Mouse (Mus musculus): Measurements from ENCODE around the gene Scgb1c1.
A peak's percentile ranks its signal among the peaks of the same experiment; 100 is the strongest.

The Scgb1c1 gene

DNA sequence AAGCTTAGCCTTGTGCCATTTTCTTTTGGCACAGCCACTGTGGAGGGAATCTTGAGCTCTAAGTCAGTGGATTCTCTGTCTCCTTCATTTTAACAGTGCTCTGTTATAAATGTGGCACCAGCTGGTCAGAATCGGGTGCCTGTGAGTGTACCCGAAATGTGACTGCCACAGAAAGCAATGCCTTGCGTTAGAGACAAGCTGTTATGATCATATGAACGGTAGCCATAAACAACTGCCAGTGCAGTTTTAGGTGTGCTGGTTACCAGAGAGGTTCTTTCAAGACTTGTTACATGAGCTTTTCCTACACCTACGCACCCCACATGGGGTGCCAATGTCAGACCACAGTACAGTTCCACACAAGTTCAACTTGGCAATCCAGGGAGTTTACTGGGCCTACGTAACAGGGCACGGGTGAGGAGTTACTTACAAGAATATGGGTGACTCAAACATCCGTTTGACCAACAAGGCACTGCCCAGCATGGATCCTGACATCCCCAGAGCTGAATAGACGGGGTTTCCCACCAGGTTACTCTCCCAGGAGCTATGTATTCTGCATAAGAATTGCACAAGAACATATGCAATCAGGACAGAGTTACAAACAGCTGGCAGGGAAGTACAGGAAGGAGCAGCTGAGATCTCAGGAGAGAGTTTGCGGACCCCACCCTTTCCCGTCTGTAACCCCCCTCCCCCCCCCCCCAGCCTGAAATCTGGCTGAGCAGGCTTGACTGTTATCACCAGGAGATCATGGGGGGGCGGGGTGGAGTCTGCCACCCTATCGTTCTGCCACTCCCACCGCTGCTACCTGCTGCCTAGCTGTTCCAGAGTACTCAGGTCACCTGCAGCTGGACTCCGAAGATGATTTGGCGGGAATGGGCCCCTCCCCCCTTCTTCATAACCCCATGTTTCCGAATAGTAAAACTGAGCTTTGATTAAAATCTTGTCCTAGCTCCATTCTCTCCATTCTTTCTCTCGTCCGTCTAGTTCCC lies 4.3 kb upstream of the Scgb1c1 start:
- DNase-seq (ENCODE audit: low spot score in 2 of 2), result no peak

DNA sequence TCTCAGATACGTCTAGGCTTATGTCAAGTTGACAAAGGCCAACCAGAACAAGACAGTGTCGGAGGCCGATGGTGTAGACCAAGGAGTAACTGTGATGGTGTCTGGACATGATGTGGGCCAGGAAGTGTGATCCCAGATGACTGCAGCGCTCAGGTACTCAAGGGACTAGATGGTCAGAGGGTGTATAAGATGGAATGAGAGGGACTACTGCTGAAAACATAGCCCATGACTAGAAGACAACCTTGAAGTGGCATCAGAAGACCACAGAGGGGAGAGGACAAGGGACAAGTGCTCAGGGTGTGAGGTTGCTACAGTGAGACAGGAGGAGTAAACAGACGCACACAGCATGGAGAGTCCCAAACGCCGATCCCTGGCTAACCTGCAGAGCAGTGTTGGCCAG lies 1.5 kb upstream of the Scgb1c1 start:
- DNase-seq (ENCODE audit: low spot score in 2 of 2), result no peak

DNA sequence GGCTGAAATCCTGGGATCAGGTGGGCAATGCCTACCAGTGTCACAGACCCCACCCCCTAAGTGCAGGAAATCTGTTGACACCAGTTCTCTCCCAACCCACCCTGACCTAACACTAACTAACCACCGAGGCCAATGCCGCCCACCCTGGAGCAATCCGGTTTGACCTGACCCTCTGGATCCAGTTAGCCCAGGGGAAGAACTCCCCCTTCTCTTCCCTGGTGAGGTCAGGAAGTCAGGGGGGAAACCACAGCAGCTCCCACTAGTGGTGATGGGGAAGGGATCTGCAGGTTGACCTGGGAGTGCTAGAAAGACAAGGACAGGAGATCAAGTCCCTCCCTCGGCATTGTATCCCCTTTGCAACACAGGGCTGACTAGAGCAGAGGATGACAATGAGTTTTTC lies 336 bp downstream of the Scgb1c1 start:
- peak in 1 of 2 experiments; percentile 17 for DNase-seq (ENCODE audit: low spot score in 2 of 2)

DNA sequence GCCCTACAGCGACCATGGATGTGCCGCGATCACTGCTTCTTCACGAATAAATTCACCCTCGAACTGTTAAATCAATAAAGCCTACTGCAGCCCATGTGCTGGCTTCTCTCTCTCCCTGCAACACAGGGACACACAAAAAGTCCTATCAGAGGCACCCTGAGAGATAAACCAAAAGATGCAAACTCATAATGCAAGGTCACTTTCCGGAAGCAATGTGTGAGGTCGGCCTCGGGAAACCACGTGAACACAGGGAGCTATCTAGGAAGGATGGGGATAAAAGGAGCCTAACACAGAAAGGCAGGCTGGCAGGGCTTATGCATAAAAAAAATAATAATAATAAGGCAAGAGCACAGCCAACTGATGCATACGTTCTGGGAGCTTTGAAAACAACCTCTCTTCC lies 1.3 kb downstream of the Scgb1c1 start:
- DNase-seq (ENCODE audit: low spot score in 2 of 2), result no peak

DNA sequence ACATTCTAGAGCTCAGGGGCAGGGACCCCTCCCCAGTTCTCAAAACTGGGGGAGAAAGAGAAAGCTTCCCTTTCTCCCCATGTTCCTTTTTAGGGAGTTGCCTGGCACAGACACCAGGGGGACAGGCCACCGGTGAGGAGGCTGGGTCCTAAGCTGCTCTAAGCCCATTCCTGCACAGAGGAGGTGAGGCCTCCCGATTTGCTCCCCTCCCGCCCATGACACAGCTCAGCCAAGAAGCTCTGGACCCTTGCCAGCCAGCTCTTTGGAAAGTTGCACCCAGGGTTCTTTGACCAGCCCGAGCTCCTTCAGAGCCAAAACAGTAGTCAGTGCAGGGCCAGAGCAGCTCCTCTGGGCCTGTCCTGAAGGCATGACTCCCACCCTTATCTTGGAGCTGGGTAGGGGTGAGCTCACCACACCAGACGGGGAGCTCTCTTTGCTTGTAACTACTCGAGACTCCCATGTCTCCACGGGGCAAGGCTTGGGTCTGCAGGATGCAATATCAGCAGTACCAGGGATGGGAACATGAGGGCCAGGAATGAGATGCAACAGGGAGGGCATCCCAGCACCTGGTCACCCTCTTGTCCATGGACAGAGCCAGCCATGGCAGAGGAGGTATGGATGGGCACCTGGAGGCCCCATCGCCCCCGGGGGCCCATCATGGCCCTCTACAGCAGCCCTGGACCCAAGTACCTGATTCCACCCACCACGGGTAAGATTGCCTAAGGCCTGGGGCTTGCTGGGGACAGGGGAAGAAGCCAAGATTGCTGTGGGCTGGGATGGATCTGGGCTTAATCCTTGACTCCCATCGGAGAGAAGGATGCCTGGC lies 2.6 kb downstream of the Scgb1c1 start, which contains the start of gene Odf3:
TSS of gene Odf3 (plus strand) at position 51 of the 826 bp plus-strand sequence.
- DNase-seq (ENCODE audit: low spot score in 2 of 2), result no peak

DNA sequence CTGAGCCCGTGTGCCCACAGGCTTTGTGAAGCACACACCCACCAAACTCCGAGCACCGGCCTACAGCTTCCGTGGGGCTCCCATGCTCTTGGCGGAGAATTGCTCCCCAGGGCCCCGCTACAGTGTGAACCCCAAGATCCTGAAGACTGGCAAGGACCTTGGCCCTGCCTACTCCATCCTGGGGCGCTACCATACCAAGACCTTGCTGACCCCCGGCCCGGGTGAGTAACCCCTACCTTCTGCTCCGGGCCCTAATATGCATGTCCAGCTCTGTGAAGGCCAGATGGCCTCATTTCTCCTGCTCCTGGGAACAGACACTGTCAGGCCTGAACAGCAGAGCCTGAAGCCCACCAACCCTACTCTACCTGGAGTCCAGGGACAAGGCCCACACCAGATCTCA lies 3.2 kb downstream of the Scgb1c1 start:
- DNase-seq (ENCODE audit: low spot score in 2 of 2), result no peak

DNA sequence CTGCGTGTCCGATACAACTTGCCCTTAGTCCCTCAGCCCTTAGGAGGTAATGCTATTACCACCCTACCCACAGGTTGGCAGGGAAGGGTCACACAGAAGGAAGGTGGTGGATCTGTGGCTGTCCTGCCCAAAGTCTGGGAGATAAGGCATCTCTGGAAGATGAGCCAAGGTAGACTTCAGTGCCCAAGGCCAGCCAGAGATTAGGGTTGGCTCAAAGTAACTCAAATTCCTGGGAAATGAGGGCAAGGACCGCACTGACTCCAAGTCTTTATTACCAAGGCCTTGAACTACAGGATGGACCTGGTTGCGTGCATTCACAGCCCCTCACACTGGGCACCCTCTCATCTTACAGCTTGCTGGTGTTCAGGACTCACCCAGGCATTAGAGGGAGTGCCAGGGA lies 6.6 kb downstream of the Scgb1c1 start:
- DNase-seq (ENCODE audit: low spot score in 2 of 2), result no peak

DNA sequence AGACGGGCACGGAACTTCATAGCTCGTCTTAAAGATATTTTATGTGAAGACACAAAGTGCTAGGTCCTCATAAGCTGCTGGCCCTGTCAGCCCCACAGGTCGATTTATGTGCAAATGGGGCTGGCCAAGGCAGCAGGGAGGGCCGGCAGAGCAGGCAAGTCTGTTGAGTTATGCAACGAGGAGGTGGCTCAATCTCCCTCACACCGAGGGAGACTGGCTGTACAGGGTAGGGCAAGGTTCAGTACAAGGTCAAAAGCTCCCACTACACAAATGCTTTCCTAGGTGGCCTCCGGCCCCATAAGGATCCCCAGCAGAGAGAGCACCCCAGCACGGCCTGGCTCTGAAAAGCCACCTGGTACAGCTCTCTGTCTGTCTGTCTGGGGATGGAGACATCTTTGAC lies 8.0 kb downstream of the Scgb1c1 start:
- DNase-seq (ENCODE audit: low spot score in 2 of 2), result no peak

DNA sequence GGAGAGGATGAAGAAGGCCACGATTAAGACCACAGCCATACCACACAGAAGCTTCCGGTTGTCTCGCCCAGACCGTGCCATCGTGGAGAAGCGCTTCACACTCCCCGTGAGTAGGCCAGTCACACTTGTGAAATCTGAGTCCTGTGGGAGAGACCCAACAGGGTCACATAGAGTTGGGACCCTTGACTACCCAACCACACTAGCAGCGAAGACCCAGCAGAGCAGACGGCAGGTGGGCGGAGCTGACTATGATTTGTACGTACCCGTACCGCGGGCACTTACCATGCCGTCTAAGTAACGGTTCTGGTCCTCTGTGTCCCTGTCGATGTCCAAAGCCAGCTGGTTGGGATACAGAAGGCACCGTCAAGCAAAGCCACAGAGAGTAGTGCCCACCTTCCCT lies 9.1 kb downstream of the Scgb1c1 start:
- DNase-seq (ENCODE audit: low spot score in 2 of 2), result no peak

DNA sequence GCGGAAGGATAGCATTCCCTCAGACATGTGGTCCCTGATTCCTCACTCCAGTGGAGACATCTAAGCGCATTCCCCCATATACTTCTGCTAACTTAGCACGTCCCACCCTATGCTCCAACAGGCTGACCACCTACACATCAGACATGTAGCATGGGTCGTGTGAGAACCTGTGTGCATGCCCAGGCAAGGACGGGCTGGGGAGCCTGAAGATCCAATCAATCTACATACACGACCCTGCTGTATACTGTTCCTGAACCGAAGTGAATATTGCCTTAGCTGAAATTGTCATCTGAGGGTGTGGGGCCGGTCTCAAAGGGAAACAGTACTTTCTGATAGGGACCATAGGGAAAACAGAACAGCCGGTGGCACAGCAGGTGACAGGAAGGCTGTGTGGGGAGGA lies 9.8 kb downstream of the Scgb1c1 start:
- DNase-seq (ENCODE audit: low spot score in 2 of 2), result no peak

DNA sequence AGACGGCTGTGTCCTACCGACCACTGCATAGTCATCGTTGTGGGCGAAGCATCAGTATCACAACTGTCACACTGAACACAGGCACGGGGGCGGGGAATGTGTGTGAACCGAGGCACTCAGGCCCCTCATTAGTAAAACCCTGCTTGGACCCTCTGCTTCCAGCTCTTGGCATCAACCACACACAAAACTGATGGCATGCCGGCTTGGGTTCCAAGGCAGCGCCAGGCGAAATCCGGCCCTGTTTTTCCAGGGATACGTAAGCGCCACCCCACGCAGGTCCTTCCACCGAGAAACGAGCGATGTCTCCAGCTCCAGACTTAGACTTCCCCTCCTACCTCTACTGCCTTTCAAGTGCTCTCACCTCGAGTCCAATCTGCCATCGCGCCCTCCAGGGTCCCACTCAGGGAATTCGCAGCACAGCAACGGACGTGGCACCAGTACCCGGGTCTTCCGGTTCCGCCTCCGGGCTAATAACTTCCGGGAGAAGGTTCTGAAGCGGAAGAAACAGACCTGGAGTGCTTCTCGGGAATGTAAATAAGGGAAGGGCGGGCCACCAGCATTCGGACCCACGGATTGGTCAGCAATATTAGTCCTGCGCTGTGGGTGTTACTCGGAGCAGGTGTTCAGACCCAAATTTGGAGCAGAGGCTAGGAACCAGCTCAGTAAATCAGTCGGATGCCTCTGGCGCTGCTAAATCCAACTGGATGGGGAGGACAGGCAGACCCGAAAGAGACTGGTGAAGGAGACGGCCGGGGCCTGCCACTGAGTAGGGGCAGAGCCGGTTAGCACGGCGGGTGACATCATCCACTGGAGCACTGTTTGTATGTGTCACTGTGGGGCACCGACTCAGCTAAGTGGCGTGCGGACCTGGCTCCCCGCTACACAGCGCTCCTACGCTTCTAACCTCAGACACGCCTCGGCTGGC lies 10.8 kb downstream of the Scgb1c1 start, which contains the start of gene Gm45785:
TSS of gene Gm45785 (minus strand) at position 472 of the 925 bp plus-strand sequence.
- DNase-seq (ENCODE audit: low spot score in 2 of 2), result peak; percentile 76

DNA sequence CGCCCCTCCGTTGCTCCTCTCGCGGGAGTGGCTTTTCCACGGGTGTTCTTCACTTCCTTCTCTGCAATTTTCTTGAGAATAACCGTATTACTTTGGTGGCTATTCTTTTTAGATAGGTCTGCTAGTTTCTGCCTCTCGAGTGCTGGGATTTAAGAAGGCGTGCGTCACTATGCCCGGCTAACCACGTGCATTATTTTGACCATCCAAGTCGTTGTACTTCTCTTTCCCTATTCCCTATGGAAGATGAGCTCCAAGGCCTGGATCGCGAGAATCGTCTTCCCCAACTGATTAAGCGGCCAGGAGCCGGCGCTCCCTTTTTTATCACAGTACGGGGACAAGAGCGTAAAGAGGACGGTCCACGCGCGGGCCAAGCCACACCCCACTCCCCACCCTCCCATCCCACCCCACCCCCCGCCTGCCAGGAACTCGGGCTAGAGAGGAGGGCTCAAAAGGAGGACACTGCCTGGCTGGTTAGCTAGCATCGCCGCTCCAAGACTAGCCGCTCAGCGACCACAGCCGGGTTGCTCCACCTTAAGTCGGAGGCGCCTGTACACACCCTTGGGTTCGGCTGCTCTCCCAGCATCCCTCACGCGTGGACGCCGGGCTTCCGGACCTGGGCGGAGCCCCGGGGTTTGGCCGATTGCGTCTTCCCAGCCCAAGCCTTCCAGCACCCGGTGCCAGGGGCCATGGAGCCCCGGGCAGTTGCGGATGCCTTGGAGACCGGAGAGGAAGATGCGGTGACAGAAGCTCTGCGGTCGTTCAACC lies 11.6 kb downstream of the Scgb1c1 start, which contains the start of gene Ric8a:
TSS of gene Ric8a (plus strand) at position 173 of the 765 bp plus-strand sequence.
- DNase-seq (ENCODE audit: low spot score in 2 of 2), result peak; percentile 87 to 92

DNA sequence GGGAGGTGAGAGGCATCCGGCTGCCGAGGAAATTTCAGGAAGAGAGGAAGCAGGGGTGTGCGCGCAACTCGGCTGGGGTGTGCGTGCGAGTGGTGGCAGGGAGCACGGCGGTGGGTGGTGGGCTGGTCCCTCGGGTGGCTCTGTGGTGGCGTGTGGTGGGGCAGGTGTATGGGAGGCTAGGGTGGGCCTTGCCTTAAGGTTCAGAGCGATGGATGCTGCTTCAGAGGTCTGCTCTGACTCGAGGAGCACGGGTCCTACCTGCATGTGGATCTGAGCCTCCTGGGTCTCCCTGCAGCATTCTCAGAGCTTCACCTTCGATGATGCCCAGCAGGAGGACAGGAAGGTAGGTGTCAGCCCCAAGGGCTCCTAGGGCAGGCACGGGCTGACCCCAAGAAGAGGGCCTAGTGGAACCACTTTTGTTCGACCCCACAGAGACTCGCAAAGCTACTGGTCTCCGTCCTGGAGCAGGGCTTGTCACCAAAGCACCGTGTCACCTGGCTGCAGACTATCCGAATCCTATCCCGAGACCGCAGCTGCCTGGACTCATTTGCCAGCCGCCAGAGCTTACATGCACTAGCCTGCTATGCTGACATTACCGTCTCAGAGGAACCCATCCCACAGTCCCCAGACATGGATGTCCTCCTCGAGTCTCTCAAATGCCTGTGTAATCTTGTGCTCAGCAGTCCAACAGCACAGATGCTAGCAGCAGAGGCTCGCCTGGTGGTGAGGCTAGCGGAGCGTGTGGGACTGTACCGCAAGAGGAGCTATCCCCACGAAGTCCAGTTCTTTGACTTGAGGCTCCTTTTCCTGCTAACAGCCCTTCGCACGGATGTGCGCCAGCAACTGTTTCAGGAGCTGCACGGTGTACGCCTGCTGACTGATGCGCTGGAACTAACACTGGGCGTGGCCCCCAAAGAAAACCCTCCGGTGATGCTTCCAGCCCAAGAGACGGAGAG lies 12.5 kb downstream of the Scgb1c1 start, which contains the start of gene Bet1l:
TSS of gene Bet1l (minus strand) at position 28 of the 956 bp plus-strand sequence.
- DNase-seq (ENCODE audit: low spot score in 2 of 2), result peak in 1 of 2 experiments; percentile 33

DNA sequence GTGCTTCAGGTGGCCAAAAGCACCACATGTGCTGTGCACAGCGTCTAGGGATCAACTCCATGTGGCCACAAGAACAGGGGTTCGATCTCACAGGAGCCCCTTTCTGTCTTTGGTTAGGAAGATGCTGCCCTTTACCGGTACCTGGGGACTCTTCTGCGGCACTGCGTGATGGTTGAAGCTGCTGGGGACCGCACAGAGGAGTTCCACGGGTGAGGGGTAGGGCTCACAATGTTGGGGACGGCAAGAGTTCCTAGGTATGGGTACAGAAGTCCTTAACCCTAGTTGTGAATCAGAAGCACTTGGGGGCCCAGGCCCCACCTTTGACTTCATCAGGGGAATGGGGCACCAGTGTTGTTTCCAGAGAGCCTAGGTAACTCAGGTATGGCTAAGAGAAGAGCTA lies 13.4 kb downstream of the Scgb1c1 start:
- no peak for DNase-seq (ENCODE audit: low spot score in 2 of 2)

DNA sequence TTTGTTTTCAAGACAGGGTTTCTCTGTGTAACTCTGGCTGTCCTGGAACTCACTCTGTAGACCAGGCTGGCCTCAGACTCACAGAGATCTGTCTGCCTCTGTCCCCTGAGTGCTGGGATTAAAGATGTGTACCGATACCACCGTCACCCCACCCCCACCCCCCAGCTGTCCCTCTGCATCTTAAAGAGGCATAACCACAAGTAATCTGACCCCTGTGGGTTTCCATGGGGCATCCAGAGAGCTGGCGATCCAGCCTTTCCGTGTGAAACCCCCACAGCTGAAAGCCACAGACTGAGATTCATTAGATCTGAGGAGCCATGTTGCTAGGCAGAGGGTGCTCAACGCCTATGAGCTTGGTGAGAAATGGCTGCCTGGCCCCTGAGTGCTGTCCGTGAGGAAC lies 14.7 kb downstream of the Scgb1c1 start:
- DNase-seq (ENCODE audit: low spot score in 2 of 2), result no peak

DNA sequence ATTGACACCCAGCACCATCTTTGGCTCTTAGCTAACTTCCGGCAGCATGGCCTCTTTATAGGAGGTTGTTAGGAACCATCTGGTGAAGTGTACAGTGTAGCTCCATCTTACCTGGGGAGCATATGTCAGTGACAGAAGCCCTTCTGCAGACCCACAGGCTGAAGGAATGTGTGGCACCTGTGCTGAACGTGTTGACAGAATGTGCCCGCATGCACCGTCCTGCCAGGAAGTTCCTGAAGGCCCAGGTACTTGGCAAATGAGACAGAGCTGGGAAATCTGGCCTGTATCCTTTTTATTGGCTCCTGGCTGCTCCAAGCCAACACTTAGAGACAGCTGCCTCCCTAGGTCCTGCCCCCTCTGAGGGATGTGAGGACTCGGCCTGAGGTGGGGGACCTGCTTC lies 15.4 kb downstream of the Scgb1c1 start:
- no peak for DNase-seq (ENCODE audit: low spot score in 2 of 2)

DNA sequence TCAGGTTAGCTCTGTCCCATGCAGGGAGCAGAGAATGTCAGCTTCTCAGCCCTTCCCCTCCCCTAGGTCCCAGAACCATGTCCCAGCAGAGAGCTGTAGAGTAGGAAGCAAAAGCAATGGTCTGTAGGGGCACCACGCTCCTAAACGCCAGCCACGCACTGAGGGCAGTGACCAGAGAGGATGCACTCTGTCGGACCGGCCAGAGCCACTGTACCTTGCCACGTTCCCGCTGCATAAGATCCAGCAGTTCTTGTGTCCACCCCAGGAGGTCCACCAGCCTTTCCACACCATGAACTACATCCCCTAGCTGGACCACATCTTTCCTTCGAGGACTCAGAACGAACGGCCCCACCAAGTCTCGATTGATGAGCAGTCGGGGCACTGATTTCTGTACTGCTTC lies 19.4 kb downstream of the Scgb1c1 start:
- DNase-seq (ENCODE audit: low spot score in 2 of 2), result no peak

DNA sequence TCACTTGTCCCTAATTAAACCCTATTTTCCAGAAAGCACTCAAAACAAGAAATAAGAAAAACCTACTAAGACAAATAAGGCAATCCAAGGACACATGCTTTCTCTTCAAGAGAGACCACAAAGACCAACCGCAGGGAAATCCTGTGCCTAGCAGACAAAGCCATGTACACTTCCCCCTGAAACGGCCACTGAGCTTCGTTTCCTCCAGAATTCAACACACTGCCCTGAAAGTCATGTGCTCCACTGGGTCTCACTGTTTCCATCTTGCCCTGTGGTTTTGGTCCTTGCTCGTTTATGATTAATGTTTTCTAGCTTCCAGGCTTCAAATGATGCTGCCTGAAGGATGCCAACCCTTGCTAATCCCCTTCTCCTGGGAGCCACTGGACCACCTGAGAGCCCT lies 28.9 kb downstream of the Scgb1c1 start:
- DNase-seq (ENCODE audit: low spot score in 2 of 2), result no peak

DNA sequence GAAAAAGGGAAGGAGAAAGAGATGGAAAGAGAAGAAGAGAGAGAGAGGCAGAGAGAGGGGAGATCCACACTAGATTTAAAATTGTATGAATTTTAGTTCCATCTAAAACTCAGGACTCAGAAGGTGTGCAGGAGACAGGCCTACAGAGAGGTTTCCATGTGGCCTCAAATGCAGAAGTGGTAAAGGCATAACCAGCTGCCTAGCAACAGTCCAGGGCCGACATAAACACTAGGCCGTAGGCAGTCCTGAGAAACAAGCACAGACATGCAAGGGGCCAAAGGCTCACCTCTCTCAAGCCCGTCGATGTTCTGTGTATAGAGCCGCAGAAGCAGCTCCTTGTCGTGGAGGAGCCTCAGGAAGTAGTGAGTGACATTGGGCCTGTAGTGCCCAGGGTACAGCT lies 32.0 kb downstream of the Scgb1c1 start:
- no peak for DNase-seq (ENCODE audit: low spot score in 2 of 2)
